In the genomic region with DNA sequence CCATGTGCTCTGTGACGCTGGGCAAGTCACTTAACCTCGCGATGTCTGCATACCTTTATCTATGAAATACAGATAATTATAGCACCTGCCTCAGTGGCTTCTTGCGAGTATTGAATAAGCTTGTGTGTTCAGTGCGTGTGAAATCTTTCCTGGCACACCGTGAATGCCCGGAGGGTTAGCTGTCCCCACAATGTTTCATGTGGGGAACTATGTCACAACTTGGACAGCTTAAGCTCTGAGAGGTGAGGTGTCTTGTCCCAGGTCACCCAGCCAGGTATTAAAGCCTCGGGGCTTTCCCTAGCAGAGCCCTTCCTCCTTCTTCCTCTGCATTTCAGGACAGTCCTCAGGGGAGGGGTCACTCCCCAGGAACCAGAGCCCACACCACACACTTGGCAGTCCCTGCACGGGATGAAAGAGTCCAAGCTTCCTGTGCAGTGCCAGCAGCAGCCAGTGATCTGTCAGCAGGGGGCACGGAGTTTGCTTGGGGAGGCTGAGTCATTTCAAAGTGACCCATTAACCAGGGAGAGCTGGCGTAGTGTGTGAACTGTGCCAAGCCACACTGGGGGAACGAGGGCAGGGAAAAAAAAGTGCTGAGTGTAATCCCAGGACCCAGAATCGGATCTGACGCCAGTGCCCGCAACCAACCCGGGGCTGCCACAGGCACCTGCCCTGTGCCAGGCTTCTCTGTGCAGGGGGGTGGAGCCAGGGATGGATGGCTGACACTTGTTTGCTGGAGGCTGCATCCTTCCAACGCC, we compare ENCODE assay signal across 8 mouse cellular contexts. TPM values are rescaled to one million over a fixed set of nuclear protein-coding genes. Genes with fewer than 3 reads are reported as not detected.
DNase-seq lines count a peak whose midpoint lies in the region; ATAC-seq and TF ChIP-seq lines count a peak whose summit lies in the region.

No protein-coding gene starts in this region.

- 51% methylated on average over 17 of the region's 17 CpGs for WGBS in forebrain, embryonic 15.5 days
- 70% methylated on average over 17 of the region's 17 CpGs for WGBS in forebrain, embryonic 12.5 days
- 64% methylated on average over 17 of the region's 17 CpGs for WGBS in midbrain, embryonic 16.5 days
- WGBS in midbrain, embryonic 14.5 days, result 76% methylated on average over 17 of the region's 17 CpGs
- WGBS in forebrain, postnatal 0 days, result 43% methylated on average over 17 of the region's 17 CpGs

- H3K4me2 ChIP-seq in forebrain, embryonic 15.5 days (replicated peaks), result no peak overlapping the region
- H3K4me2 ChIP-seq in forebrain, embryonic 12.5 days, result no peak overlapping the region
- no peak overlapping the region for H3K4me2 ChIP-seq in midbrain, embryonic 16.5 days (ENCODE audit: low read length)
- no peak overlapping the region for H3K4me2 ChIP-seq in midbrain, embryonic 14.5 days (ENCODE audit: low read length)
- no peak overlapping the region for H3K4me2 ChIP-seq in forebrain, postnatal 0 days (ENCODE audit: low read depth)
- H3K4me2 ChIP-seq in myocyte (ENCODE audit: low read depth), result peak overlapping the region; percentile 16

- no peaks in the 10 kb centered on the region for H3K36me3 ChIP-seq in forebrain, embryonic 15.5 days
- no peaks in the 10 kb centered on the region for H3K36me3 ChIP-seq in forebrain, embryonic 12.5 days (replicated peaks)
- H3K36me3 ChIP-seq in midbrain, embryonic 16.5 days (ENCODE audit: control insufficient read depth, insufficient read depth, low read length), result no peaks in the 10 kb centered on the region
- H3K36me3 ChIP-seq in midbrain, embryonic 14.5 days (ENCODE audit: control insufficient read depth, insufficient read depth, low read length), result no peaks in the 10 kb centered on the region
- no peaks in the 10 kb centered on the region for H3K36me3 ChIP-seq in forebrain, postnatal 0 days (ENCODE audit: insufficient read depth)
- no peaks in the 10 kb centered on the region for H3K36me3 ChIP-seq in myocyte (ENCODE audit: control insufficient read depth, insufficient read depth)

- no peak for DNase-seq in midbrain, embryonic 14.5 days
- peak; percentile 57 for DNase-seq in forebrain, postnatal 0 days
- no peak for DNase-seq in spleen, postnatal 14 days (ENCODE audit: low spot score in 2 of 2)
- DNase-seq in c-Kit-positive CD71-positive TER-119-positive erythroid progenitor cells, embryonic 14.5 days (ENCODE audit: low spot score), result no peak

- H3K9ac ChIP-seq in forebrain, embryonic 15.5 days (replicated peaks), result no peak overlapping the region; the same call in 1 of the 2 replicates
- no peak overlapping the region; the same call in 1 of the 2 replicates for H3K9ac ChIP-seq in forebrain, embryonic 12.5 days
- H3K9ac ChIP-seq in midbrain, embryonic 16.5 days (ENCODE audit: low read depth, low read length), result no peak overlapping the region
- H3K9ac ChIP-seq in midbrain, embryonic 14.5 days (replicated peaks; ENCODE audit: low read length), result no peak overlapping the region
- no peak overlapping the region for H3K9ac ChIP-seq in forebrain, postnatal 0 days

- no peak for TF ChIP-seq POLR2A in myocyte (IDR thresholded peaks at IDR 0.05; ENCODE audit: insufficient read length, low read depth)

- H3K27me3 ChIP-seq in forebrain, embryonic 15.5 days, result no peaks in the 10 kb centered on the region
- H3K27me3 ChIP-seq in forebrain, embryonic 12.5 days, result peaks cover 34% of the 10 kb centered on the region
- no peaks in the 10 kb centered on the region for H3K27me3 ChIP-seq in midbrain, embryonic 16.5 days (ENCODE audit: control insufficient read depth, insufficient read depth, low read depth, low read length)
- H3K27me3 ChIP-seq in midbrain, embryonic 14.5 days (ENCODE audit: control insufficient read depth, insufficient read depth, low read length), result no peaks in the 10 kb centered on the region
- H3K27me3 ChIP-seq in forebrain, postnatal 0 days (ENCODE audit: insufficient read depth, low read length), result no peaks in the 10 kb centered on the region
- no peaks in the 10 kb centered on the region for H3K27me3 ChIP-seq in myocyte (ENCODE audit: control insufficient read depth, insufficient read depth, insufficient read length)

- H3K9me3 ChIP-seq in forebrain, embryonic 15.5 days, result no peaks in the 10 kb centered on the region
- no peaks in the 10 kb centered on the region for H3K9me3 ChIP-seq in forebrain, embryonic 12.5 days
- no peaks in the 10 kb centered on the region for H3K9me3 ChIP-seq in midbrain, embryonic 16.5 days (replicated peaks; ENCODE audit: control insufficient read depth, low read length, poor library complexity, severe bottlenecking)
- H3K9me3 ChIP-seq in midbrain, embryonic 14.5 days (ENCODE audit: control insufficient read depth, low read length), result no peaks in the 10 kb centered on the region
- H3K9me3 ChIP-seq in forebrain, postnatal 0 days (ENCODE audit: low read length), result no peaks in the 10 kb centered on the region

- no peak overlapping the region for H3K27ac ChIP-seq in forebrain, embryonic 15.5 days (replicated peaks)
- no peak overlapping the region for H3K27ac ChIP-seq in forebrain, embryonic 12.5 days
- no peak overlapping the region for H3K27ac ChIP-seq in midbrain, embryonic 16.5 days (ENCODE audit: low read length)
- H3K27ac ChIP-seq in midbrain, embryonic 14.5 days (replicated peaks; ENCODE audit: low read depth, low read length), result no peak overlapping the region
- H3K27ac ChIP-seq in forebrain, postnatal 0 days (ENCODE audit: low read depth, low read length), result no peak overlapping the region

- peaks cover 43% of the 10 kb centered on the region for H3K4me1 ChIP-seq in forebrain, embryonic 15.5 days
- peaks cover 18% of the 10 kb centered on the region for H3K4me1 ChIP-seq in forebrain, embryonic 12.5 days
- peaks cover 6% of the 10 kb centered on the region; the same call in 1 of the 2 replicates for H3K4me1 ChIP-seq in midbrain, embryonic 16.5 days (ENCODE audit: control insufficient read depth, insufficient read depth, low read length)
- H3K4me1 ChIP-seq in midbrain, embryonic 14.5 days (ENCODE audit: control insufficient read depth, insufficient read depth, low read length), result no peaks in the 10 kb centered on the region
- H3K4me1 ChIP-seq in forebrain, postnatal 0 days (ENCODE audit: insufficient read depth), result peaks cover 8% of the 10 kb centered on the region; the same call in 1 of the 2 replicates

- no peak overlapping the region for H3ac ChIP-seq in myocyte (ENCODE audit: control insufficient read depth, insufficient read length)

- H3K79me2 ChIP-seq in myocyte (ENCODE audit: control insufficient read depth, insufficient read depth), result no peaks in the 10 kb centered on the region

- ATAC-seq in forebrain, embryonic 15.5 days (replicated peaks), result peak; percentile 36
- ATAC-seq in forebrain, embryonic 12.5 days (ENCODE audit: low FRiP score), result no peak
- peak; percentile 51; the same call in 1 of the 2 replicates for ATAC-seq in midbrain, embryonic 16.5 days
- ATAC-seq in midbrain, embryonic 14.5 days (ENCODE audit: low FRiP score, low TSS enrichment), result no peak
- peak; percentile 66 for ATAC-seq in forebrain, postnatal 0 days

- no peak overlapping the region for H3K4me3 ChIP-seq in forebrain, embryonic 15.5 days
- H3K4me3 ChIP-seq in forebrain, embryonic 12.5 days (replicated peaks), result no peak overlapping the region
- no peak overlapping the region for H3K4me3 ChIP-seq in midbrain, embryonic 16.5 days (ENCODE audit: low read depth, low read length)
- H3K4me3 ChIP-seq in midbrain, embryonic 14.5 days (replicated peaks; ENCODE audit: low read depth, low read length), result no peak overlapping the region
- H3K4me3 ChIP-seq in forebrain, postnatal 0 days (ENCODE audit: low read depth, low read length), result no peak overlapping the region
- no peak overlapping the region for H3K4me3 ChIP-seq in myocyte

- peak; percentile 17 for TF ChIP-seq CTCF in forebrain, postnatal 0 days (IDR thresholded peaks at IDR 0.05; ENCODE audit: low read depth)

TF ChIP-seq in myocyte, 11 proteins besides CTCF, POLR2A, EP300 and RAD21:
- TF ChIP-seq MYOG (IDR thresholded peaks at IDR 0.05; ENCODE audit: control insufficient read depth in 1 of 3, insufficient read depth in 1 of 3, insufficient read length in 2 of 3, low read depth in 2 of 3) (peak in 1 of 3 experiments; percentile 51), USF1 (IDR thresholded peaks at IDR 0.05; ENCODE audit: low read depth) (no peak), MYOD1 (IDR thresholded peaks at IDR 0.05; ENCODE audit: control insufficient read depth in 1 of 3, insufficient read length in 2 of 3, low read depth in 2 of 3) (peak in 2 of 3 experiments; percentile 12 to 51), CEBPB (IDR thresholded peaks at IDR 0.05; ENCODE audit: insufficient read depth, poor library complexity, severe bottlenecking) (0 out of 2 replicates have a peak, but pooled peaks have one; percentile 46)
TF ChIP-seq in myocyte: peak in this region for 3.

RNA-seq across cellular contexts. Expression of a gene that starts 27.3 kb away (rescaled TPM):
- polyA plus RNA-seq in forebrain, embryonic 15.5 days (2015; fragmentation: Nextera tagmentation; extraction: Ambion mirVana), result 4.6 and 5.1 TPM in 2 replicates
- polyA plus RNA-seq in forebrain, embryonic 12.5 days (2016; fragmentation: Nextera tagmentation; extraction: Ambion mirVana), result 10.8 and 14.8 TPM in 2 replicates
- 8.6 and 10.5 TPM in 2 replicates for polyA plus RNA-seq in midbrain, embryonic 16.5 days (2015; fragmentation: Nextera tagmentation; extraction: Ambion mirVana)
- polyA plus RNA-seq in midbrain, embryonic 14.5 days (2014; fragmentation: Nextera tagmentation; extraction: Ambion mirVana), result 4.3 and 4.4 TPM in 2 replicates
- 21.8 and 29.7 TPM in 2 replicates for total RNA-seq in forebrain, postnatal 0 days (2014; rRNA removed)
- polyA plus RNA-seq in forebrain, postnatal 0 days (2015; fragmentation: Nextera tagmentation; extraction: Ambion mirVana), result 6.8 and 7.5 TPM in 2 replicates
- 13.9 TPM for polyA plus RNA-seq in myocyte (2012; fragmentation: generic; extraction: Trizol)

RNA-seq across cellular contexts. Expression of a gene that starts 27.4 kb away (rescaled TPM):
- 68.1 and 70.3 TPM in 2 replicates for polyA plus RNA-seq in forebrain, embryonic 15.5 days (2015; fragmentation: Nextera tagmentation; extraction: Ambion mirVana)
- 60.4 and 61.4 TPM in 2 replicates for polyA plus RNA-seq in forebrain, embryonic 12.5 days (2016; fragmentation: Nextera tagmentation; extraction: Ambion mirVana)
- 62.1 and 62.3 TPM in 2 replicates for polyA plus RNA-seq in midbrain, embryonic 16.5 days (2015; fragmentation: Nextera tagmentation; extraction: Ambion mirVana)
- polyA plus RNA-seq in midbrain, embryonic 14.5 days (2014; fragmentation: Nextera tagmentation; extraction: Ambion mirVana), result 68.8 and 71.6 TPM in 2 replicates
- total RNA-seq in forebrain, postnatal 0 days (2014; rRNA removed), result 51.6 and 52.9 TPM in 2 replicates
- 58.5 and 60.7 TPM in 2 replicates for polyA plus RNA-seq in forebrain, postnatal 0 days (2015; fragmentation: Nextera tagmentation; extraction: Ambion mirVana)
- 62.4 TPM for polyA plus RNA-seq in myocyte (2012; fragmentation: generic; extraction: Trizol)

Comparison
In these comparisons a context has a peak if more than half of its experiments do, and no peak if none do; other contexts are left out.
1. ATAC-seq: peak in forebrain, embryonic 15.5 days (single experiment), midbrain, embryonic 16.5 days (single experiment) and forebrain, postnatal 0 days (single experiment); none in forebrain, embryonic 12.5 days (single experiment) and midbrain, embryonic 14.5 days (single experiment).